Mouse (Mus musculus): ENCODE data around the gene Eepd1.

The Eepd1 gene

DNA sequence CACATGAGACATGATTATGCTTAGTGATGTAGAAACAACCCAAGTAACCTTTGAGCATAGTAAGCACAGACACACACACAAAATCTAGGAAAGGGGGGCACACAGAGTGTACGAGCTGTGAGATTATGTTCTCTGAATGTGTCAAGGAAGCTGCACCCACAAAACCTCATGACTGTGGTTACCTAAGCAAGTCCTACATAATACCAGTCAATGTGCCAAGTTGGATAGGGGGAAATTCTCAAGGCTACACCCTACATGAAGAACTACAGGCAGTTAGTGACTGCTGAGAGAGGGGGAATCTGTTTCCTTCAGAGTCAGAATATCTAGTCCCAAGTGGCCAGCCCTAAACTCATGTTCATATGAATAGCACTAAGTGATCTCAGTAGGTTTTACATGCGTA lies 58.1 kb downstream of the Eepd1 start:
- DNase-seq = no peak

GRCm38 (mm10) chr9:25541355-25541754 lies 60.0 kb downstream of the Eepd1 start:
- no peak for DNase-seq

- DNase-seq = no peak
These were observed 63.9 kb downstream of the Eepd1 start for GRCm38 (mm10) chr9:25545212-25545611.

DNA sequence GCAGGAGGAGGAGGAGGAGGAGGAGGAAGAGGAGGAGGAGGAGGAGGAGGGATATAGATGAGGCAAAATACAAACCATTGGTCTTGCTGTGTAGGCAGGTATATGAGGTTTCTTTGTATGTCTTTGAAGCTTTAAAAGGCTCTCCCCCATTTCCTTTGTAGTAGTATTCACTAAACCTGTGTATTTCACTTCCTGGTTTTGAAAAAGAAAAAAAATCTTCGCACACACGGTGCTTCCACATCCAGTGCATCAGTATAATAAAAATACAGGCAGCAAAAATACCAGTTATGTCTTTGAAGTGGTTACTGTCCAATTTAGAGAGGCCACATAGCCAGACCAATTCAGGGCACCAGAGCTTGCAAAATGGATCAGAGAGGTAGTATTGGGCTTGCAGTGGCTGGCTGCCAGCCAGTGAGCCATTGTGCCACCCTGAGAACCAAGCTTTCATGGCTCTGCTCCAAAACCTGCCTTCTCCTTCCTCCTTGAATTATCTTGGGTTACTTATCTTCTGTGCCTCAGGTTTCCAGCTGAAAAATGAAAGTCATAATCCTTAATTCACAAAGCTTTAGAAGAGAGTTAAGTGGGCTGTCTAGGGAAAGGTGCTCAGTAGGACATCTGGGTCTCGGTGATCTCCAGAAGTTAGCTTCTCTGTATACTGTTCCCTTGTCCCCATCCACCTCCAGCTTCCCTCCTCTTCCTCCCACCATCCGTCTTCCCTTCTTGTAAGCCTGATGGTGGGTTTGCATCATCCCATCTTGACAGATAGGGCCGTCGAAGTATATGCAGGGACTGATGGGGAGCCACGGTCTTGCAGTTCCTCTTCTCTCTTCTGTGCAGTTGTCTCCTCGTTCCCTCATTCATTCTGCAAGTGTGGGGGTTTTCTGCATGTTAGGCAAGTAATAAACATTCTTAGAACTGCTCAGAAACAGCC lies 68.0 kb downstream of the Eepd1 start:
- no peak for DNase-seq

GRCm38 (mm10) chr9:25550196-25550595 lies 68.8 kb downstream of the Eepd1 start:
- DNase-seq = no peak

DNA sequence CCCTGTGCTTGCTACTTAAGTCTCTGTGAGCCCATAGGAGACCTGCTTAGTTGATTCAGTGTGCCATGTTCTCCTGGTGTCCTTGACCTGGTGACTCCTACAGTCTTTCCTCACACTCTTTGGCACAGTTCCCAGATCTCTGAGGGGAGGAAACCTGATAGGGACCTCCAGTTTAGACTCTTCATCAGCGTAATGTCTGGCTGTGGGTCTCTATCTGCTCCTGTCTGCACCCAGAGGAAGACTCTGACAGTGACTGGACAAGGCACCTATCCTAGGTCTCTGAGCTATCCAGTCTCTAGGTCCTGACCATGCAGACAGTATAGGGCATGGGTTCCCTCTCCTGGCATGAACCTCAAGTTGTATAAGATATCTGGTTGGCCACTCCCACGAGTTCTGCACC lies 71.2 kb downstream of the Eepd1 start:
- DNase-seq = no peak

- no peak for DNase-seq
These were observed 73.0 kb downstream of the Eepd1 start for GRCm38 (mm10) chr9:25554246-25554803.

GRCm38 (mm10) chr9:25555261-25555660 lies 73.9 kb downstream of the Eepd1 start:
- no peak for DNase-seq

DNA sequence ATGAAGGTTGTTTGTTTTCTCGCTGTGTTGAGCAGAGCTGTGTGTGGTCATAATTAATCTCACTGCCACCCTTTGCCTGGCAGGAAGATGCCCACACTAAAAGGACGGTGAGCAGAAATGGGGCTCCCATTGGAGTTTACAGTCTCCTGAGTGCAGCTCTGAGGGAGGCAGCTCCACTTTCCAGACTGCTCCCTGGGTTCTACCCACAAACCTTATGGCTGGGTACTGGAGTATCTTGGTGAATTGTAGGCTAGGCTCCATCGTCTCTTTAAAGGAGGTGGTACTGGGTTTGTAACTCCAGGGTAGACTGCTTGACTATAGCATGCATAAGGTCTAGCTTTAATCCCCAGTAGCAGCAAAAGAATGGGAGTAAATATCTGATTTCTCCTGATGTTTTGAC lies 74.7 kb downstream of the Eepd1 start:
- no peak for DNase-seq

GRCm38 (mm10) chr9:25557378-25557777 lies 76.0 kb downstream of the Eepd1 start:
- no peak for DNase-seq

DNA sequence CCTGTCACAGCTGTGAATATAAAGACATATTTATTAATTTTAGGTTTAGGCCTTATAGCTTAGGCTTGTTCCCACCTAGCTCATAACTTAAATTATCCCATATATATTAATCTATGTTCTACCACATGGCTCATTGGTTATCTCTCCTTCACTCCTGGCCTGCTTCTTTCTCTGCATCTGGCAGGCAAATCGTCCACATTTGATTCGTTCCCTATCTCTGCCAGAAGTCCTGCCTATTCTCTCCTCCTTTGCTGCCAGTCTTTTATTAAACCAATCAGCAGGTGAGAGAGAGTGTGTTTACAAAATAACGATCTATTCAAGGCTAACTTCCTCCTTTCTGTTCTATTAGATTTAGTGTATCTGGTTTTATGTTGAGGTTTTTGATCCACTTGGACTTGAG lies 77.5 kb downstream of the Eepd1 start:
- no peak for DNase-seq

DNA sequence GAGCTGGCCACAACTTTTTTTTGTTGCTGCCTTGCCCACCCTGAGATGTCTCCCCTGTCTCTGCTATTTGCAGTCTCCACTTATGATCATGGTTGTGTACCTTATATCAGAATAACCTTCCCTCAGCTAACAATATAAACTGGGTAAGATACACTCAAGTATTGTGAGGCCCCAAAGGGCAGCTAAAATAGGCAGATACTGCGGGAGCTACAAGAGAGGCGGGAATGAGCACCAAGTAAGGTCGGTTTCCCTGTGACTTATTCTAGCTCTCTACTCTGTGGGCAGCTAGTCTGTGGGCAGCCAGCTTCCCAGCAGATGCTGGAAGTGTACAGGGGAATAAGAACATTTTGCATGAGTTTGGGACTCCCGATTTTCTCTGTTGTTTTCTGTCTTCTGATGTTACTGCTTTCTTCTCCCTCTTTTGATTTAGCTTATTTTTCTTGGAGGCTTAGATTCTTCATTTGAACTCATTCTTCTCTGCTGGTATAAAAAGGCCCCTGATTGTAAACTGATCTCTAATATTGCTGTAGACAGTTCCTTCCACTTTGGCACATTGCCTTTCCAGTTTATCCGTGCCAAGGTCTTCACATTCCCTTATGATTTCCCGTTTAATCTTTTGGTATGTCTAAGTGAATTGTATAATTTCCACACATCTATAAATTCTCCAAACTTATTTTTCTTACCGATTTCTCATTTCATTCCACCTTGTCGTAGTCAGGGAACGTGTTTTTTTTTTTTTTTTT lies 78.8 kb downstream of the Eepd1 start:
- DNase-seq = no peak

DNA sequence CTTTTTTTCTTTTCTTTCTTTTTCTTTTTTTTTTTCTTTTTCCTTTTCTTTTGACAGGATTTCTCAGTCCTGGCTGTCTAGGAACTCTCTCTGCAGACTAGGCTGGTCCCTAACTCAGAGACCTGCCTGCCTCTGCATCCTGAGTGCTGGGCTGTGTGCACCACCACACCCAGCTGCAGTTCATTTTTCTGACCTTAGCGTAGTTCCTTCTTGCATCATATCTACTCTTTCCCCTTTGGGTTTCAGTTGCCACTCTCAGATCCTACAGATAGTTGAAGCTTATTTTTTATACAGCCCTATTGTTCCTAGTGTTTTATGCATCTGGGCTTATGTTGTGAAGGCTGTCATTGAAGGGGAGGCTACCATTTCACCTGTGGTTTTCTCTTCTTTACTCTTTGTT lies 79.8 kb downstream of the Eepd1 start:
- DNase-seq = no peak

DNA sequence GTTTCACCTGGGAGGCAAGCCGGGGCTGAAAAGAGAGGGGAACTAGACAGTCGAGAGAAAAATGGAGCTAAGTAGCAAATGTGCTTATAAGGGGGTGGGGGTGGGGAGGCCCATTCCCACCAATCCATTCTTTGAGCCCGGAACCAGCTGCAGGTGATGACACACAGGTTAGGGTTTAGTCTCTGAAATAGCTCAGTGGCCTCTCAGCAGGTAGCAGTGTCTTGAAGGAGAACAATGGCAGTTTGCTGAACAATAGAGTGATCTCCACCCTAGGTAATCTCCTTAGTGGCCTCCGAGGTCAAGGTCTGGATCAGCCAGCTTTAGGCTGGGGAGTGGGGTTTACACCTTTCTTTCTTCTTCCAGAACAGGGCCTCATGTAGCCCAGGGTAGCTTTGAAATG lies 82.5 kb downstream of the Eepd1 start:
- DNase-seq = no peak

DNA sequence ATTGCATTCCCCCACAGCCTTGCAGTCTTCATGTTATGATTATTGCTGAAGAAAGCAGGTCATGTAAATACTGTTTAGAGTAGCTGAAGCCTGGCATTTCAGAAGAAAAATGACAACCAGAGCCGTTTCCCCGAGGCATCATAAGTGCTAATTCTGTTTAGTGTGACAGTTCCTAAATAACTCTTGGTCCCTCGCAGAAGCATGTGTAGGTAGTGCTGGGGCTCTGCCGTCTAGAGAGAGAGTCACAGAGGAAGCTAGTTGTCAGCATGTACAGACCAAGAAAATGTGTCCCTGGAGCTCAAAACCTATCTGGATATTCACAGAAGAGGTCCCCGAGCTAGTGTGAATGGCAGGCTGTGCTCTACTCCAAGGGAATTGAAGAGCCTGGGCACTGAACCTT lies 85.7 kb downstream of the Eepd1 start:
- DNase-seq = no peak

DNA sequence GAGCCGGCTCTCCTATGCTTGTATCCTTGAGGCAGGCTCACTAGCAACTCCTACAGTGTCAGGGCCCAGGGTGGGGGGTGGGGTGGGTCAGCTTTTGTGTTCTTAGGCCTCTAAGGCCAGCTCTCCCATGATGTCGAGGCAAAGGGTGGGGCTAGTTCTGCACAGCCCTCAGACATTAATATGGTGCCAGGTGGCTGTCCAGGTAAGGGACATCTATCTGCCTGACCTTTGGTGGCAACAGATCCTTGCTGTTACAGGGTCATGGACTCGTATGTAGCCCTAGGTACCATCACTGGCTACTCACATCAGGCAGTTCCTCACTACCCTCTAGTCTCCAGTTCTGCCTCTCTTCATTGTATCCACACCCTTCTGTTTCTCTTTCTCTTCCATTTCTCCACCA lies 87.4 kb downstream of the Eepd1 start:
- DNase-seq = no peak

GRCm38 (mm10) chr9:25570011-25570410 lies 88.7 kb downstream of the Eepd1 start:
- DNase-seq = no peak

- DNase-seq = no peak
These were observed 89.1 kb downstream of the Eepd1 start for GRCm38 (mm10) chr9:25570436-25570835.

DNA sequence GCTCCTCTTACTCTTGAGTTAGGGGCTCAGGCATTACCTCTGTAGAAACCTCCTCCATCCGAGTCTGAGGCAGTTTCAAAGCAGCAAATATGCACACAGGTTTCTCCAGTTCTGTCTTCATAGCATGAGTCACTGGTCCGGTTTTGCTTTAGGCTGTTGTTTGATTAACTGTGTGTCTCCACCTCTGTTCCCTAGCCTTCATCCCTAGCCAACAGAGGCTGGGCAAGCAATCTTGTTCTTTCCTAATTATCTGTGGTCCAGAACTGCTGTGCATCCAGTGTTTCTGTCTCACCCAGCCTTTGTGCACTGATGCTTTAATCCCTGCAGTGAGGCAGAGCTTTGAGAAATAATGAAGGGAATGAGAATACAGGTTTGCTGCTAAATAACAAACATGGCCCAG lies 90.0 kb downstream of the Eepd1 start:
- DNase-seq = no peak

DNA sequence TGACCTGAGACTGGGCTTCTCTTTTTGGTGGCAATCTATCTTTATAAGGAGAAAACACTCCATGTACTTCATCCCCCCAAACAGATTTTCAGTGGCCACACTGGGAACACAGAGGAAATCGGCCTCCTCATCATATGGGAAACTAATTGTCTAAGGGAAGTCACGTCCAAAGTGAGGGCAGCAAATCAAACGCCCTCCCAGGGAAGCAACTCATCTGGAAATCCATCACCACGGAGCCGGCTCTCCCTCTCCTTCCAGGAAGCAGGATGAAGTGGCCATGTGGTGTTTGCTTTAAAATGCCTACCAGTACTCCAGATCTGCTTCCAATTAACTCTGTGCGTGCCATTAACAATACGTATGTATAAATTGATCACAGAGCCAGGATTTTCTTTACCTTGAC lies 92.4 kb downstream of the Eepd1 start:
- no peak for DNase-seq

DNA sequence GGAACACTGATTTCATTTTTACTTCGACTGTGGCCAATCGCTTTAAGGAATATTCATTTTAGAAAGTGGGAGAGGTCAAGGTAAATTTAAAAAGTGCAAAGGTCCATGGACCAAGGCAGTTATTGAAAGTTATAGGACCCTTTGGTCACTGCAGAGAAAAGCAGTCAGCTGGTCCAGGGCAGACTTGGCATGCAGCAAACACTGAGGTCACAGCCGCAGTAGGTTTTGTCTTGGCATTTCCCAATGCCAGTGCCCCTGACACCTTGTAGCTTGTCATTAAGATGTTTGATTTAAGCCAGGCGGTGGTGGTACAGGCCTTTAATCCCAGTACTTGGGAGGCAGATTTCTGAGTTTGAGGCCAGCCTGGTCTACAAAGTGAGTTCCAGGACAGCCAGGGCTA lies 92.8 kb downstream of the Eepd1 start:
- DNase-seq = no peak

DNA sequence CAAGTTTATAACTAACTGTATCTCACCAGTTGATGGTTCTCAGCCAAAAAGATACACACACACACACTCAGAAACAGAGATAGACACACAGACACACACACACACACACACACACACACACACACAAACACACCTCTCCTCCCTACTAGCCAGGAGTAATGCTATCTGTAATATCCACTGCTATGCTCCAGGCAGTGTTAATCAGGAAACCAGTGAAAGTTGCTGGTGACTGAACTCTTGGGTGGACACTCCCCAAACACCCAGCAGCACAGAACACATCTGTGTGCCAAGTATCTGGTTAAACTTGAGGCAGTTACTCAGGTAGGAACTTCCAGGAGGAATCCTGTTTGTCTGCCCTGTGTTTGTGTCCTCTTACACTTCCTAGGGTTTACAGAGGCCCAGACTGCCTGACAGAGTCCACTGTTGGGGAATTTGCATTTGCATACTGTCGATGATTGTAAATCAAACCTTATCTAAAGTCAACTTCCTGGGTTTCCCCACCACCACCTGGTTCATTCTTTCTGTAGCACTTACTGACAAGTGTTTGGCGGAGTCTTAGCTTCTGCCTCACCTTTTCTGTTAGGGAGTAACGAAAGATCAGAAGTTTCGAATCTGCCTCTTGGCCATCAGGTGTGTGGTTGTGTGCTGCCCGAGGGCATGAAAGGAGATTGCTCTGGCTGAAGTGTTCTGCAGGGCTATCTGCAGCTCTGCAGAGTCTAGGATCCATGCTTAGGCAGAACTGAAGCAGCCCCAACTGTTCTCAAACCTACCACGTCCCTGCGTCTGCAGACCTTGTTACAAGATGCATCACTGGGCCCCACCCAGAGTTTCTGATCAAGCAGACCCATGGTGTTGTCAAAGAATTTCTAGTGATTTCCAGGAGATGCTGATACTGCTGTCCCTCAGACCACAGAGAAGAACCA lies 97.6 kb downstream of the Eepd1 start:
- no peak for DNase-seq

GRCm38 (mm10) chr9:25583621-25584020 lies 102.3 kb downstream of the Eepd1 start:
- DNase-seq = no peak
